Mouse (Mus musculus) lung, postnatal 25 days (tissue): Measurements from ENCODE around the gene Kcnab2.

Experiments
- DNase-seq: peaks from one replicate; pipeline ENCODE4 v3.0.0; 2022; ENCODE audit warnings: low spot score

Gene Kcnab2

DNA sequence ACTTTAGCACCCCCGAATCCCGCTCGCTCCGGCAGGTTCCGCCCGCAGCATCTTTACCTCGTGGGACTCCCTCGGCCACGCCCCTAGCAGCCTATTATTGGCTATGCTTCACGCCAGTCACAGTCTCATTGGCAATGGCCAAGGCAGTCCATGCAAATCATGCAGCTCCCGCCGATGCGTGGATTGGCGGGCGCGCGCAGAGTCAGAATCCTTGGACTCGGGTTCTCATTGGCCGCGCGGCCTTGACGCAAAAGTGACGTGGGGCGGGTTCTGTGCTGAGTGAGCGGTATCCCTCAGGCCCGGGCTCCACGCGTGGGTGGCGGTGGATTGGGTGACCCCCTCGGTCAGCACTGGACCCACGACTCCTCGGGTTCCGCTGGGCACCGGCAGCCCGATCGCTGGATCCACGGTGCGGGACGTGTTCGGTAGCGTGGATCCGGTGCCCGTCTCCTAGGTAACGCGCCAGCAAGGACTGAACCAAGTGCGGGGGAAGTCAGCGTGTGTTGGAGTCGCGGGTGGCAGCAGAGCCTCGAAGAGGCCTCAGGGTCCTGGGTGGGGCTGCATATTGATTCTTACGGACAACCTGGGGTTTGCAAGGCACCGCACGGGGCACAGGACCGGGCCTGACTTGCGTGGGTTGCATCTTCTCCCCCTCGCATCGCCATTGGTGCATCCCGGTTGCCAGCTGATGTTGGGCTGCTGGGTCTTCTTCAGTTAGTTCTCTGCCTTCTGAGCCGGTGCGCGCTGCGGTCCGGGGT, at the start of gene Kcnab2:
Gene Kcnab2, minus strand, starts transcription at position 406 of the 758 bp plus-strand sequence.
- DNase-seq = peak; percentile 99

DNA sequence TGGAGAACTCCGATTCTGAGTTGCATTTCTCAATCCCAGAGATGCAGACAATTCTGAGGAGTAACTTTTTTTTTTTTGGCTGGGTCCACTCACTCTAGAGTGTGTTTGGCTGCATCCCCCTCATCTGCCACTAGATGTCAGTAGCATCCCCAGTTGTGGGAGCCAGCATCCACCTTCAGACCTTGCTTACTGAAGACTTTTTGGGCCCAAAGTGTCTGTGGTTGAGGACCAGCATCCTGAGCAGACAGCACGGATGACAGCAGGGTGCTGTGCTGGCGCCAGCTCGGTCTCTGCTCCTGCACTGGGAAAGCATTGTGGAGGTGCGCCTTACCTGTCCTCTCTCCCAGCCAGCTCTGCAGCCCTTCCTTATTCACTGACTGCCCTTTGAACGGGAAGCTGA, 42.4 kb upstream of the Kcnab2 start:
- peak; percentile 14 for DNase-seq

DNA sequence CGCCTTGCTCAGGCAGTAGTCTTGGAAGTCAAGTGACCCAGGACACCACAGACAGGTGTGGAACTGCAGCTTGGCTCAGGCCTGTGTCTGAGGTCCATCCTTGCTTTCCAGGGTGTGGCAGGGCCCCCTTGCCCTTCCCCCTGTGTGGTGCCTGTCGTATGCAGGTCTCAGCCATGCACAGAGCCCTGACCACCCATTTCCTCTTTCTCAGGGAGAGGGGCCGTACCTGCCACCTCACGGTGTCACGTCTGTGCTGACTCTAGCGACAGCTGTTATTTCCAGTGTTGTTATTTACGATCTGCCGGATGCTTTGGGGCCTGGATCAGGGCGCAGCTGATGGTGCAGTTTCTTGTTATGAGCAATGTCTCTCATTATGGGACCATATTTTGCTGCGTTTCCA, 41.4 kb upstream of the Kcnab2 start:
- no peak for DNase-seq

DNA sequence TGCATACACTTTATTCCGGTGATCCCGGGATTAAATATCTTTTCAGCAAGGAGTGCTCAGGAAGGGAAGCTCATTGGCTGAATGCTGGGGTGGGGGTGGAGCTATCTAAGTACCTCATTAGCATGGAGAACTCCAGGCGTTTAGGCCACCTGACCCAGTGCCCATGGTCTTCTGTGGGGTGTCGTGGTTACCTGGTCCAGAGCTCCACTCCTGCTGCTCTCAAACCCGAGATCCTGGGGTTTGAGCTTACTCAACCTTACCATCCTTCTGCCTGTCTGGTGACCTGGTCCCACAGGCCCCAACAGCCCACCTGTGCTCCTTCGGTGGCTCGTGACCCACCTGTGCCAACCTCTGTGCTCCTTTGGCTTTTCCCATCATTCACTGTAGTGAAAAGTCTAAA, 37.2 kb upstream of the Kcnab2 start:
- no peak for DNase-seq

DNA sequence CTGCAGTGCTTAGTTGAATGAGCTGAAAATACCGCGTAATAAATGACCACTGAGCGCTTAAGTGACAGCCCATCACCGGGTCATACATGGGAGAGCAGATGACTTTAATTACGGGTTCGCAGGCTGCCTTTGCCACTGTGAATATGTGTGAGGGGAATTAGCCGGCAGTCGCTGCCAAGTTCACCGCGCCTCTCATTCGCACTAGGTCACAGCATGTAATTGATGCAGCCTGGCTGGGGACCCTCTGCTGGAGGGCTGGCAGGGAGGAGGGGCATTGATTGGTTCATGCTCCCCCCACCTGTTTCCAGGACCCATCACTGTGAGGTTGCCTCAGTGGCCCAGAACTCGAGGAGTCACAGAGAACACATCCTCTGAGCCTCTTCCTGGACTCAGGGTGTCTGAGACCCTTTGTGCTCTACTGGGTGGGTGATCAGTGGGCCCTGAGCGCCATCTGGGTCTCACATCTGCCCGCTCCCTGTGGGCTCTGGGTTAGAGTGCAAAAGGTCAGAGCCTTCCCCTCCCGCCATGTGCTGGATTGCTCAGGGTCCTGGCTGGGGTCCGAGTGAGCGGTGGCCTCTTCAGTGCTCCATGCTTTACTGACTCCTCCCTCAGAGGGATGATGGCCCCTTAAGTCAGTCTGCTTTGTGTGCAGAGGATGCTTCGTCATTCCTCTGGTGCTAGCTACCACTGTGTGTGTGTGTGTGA, 34.7 kb upstream of the Kcnab2 start:
- no peak for DNase-seq

DNA sequence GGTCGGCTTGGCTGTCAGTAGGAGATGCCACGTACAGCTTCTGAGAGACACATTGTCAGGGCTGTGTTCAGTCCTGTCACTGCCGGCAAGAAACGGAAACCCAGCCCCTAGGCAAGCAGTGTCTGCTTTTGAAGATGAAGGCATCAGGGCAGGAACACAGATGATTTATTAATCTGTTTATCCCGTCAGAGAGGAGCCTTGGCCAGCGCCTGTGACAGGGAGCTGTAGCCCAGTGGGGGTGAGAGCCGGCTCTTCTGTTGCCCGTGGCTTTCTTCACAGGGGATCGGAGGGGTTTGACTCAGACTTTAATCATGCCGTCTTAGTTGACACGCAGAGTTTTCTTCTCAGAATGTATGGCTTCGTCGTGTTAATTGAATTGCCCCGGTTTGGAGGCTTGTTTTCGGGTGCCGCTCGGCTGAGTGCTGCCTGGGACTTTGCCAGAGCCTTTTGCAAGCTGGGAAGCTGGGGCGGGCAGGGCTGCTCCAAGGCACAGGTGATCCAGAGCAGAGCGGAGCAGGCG, 16.7 kb upstream of the Kcnab2 start:
- DNase-seq = no peak

DNA sequence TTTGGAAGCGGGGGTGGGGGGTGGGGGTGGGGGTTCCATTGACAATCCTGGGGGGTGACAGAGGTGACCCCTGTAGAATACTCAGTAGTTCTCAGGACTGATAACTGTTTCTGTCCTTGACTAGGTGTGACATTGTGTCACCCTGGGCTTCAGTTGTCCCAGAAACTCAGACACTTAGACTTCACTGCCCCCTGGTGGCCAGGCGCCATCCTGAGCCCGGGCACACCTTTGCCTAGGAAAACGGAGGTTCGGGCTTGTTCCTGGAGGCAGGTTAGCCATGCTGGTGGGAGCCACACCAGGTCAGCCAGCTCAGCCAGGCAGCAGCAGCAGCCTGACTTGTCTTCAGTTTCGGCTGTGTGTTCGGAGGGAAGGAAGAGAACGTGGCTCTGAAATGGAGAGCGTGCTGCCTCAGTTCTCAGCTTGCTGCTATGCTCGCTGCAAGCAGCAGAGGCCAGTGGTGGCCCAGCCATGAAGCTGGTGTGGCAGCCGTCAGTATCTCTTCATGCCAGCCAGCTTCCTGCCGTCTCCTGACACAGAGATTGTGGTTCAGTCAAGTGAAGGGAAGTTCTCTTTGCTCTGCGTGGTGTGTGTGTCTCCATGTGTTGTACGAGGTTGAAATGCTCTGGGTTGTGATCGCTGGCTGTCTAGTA, 13.7 kb upstream of the Kcnab2 start:
- DNase-seq = peak; percentile 64

DNA sequence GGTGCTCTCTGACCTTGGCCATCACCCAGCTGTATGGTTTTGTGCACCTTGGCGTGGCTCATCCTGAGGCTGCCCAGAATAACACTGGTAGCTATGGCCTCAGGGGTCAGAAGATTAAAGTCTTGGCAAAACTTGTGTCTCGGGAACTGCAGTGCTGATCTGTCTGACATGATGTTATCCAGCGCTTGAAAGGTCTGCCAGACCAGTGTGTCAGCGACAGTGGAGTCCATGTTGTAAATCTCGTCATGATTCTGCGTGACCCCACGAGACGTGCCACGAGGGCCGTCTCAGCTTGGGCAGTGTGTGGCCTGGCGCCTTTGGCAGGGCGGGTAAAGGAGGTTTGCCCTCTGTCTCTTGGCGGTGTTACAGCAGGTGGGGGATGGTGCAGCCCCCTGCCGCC, 12.6 kb upstream of the Kcnab2 start:
- no peak for DNase-seq

DNA sequence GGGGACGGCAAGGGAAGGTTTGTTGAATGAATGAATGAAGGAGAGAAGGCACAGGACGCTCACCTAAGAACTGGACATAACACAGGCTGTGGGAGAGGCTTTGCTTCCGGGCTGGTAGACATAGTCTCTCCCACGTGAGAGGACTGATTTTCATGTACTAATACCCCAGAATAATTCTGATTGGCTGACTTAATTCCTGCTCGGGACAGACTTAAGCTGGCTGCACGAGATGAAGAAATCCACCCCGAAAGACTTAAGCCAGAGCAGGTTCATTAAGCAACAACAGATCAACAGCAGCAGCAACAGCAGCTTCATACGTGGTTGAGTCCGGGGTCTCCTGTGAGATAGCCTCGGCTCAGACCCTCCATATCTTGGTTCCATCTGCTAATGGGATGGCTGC, 10.4 kb upstream of the Kcnab2 start:
- DNase-seq = no peak

DNA sequence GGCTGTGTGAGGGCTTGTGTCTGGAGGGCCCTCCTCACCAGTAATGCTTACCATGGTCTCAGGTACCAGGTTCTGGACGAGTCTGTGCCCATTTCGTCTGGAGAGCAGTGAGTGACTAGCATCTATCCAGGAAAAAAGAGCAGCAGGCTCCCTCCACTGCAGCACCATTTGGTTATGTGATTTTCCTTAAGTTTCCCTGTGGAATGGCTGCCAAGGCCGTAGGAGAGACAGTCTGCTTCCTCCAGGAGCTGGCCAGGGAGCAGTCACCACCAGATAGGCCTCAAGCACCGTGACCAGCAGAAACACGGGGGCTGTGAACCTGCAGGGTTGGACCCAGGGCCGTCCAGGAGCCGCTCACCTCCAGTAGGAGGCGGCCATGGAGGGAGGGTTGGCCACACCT, 2.8 kb upstream of the Kcnab2 start:
- DNase-seq = no peak

DNA sequence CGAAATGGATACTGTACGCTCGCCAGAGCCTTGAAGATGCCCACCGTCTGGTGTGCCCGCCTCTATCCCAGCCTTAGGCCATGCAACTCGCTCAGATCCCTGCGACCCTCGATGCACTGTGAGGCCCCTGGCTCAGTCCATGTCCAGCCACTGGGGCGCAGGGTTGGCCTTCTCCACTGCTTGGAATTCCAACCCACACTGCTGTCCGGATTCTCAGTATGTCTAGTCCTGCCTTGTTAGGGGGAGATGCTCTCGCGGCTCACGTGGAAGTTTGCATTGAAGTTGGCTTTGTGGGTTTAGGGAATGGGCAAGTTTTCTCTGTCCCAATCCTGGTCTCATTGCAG, 525 bp upstream of the Kcnab2 start:
- DNase-seq = no peak

DNA sequence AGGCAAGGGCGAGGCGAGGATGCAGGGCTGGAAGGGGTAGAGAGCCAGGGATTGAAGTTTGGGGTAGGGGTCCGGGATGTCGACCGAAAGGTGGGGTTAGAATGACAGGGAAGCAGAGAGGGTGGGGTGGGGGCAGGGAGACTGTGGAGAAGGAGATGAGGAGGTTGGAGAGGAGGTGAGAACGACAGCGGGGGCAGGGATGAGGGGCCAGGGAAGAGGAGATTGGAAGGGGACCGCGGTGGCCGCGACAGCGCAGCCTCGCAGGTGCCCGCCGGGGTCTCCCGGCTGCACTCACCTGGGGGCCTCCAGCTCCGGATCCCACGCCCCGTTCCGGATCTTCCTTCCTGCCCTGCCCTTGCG, 585 bp downstream of the Kcnab2 start:
- DNase-seq = no peak

DNA sequence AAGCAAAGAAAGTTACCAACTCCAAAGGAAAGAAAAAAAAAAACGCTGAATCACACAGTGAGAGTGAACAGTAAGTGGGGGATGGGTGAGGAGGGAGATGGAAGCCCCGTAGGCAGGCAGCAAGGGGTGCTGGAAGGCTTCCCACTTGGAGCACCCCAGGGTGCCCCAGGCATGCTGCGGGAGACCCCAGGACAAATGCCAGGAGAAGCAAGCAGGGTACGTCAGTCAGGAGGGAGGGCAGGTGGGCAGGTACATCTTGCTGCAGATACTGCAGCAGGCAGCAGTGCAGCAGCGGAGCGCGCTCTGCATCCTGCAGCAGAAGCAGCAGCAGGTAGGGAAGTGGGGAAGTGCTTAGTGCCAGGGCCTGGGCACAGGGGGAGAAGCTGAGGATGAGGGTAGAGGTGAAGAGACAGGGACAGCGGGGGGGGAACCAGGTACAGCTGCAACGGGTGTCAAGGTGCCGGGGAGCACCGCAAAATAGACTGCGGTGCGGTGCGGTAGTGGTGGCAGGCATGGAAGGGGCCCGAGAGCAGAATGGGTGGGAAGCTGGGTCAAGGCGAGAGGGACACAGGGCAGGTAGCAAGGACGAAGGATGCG, 1.1 kb downstream of the Kcnab2 start, which contains the start of gene Nphp4:
Gene Nphp4, plus strand, starts transcription at position 280 of the 597 bp plus-strand sequence.
- no peak for DNase-seq

DNA sequence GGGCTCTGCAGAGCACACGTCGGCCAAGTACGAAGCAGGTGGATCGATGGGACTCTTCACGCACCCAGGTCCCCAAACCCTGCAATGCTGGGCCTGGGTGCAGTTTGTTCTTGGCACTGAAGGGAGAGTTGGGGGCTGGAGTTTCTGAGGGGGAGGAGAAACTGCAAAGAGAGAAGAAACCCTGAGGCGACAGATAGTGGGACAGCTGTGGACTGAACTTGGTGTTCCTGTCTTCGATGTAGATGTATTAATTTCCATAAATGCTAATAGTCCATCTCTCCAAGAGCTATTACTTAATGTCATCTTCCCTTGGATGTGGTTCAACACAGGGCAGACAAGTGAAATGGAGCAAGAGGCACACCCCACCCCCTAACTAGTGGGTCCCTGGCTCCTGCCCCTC, 1.7 kb downstream of the Kcnab2 start:
- no peak for DNase-seq

DNA sequence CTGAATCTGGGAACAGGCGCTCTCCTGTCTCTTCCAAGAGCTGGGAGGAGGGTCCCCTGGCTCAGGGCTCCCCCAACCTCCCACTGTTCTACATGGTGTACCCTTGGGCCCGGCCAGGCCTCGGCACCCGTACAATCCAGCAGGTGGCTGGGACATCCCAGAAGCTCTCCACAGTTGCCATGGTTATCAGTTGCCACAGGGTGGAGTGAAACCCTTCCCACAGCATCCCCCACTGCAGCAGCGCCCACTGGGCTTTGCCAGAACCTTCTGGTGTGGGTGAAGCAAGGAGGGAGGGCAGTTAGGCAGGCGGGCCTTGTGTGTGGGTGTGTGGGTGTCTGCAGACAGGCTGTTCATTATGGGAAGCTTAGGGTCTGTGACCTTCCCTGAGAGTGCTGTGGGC, 9.7 kb downstream of the Kcnab2 start:
- no peak for DNase-seq

DNA sequence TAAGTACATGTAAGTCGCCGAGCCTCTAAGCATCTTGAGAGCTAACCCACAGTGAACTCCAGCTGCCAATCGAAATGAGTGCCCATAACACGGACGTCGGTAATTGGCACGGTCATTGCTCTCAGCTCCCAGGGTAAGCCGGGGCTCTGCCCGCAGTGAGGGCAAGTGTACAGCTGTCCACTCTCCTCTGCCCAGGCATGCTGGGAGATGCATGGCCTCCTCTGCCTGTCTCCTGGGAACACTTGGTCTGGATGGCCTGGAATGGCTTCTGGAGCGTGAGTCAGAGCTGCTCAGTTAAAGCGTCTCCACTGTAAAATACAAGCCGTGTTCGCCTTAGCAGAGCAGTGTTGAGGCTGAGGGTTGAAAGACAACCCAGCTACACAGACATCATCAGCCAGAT, 11.1 kb downstream of the Kcnab2 start:
- no peak for DNase-seq

DNA sequence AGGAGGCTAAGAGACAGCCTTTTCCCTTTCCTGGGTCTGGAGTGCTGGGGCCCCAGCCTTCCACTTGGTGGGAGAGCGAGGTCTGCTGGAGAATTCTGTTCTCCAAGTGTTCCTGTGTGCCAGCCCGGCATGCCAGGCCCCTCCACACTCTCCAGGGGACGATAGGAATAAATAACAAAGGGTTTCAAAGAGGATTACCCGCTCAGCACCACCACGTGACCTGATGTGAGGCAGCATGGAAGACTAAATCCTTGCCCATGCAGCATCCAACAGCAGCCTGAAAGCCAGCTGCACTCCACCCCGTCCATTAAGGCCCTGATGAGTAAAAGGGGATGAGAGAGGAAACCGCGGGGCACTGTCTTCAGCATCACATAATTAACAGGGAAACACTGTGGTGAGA, 12.6 kb downstream of the Kcnab2 start:
- no peak for DNase-seq

DNA sequence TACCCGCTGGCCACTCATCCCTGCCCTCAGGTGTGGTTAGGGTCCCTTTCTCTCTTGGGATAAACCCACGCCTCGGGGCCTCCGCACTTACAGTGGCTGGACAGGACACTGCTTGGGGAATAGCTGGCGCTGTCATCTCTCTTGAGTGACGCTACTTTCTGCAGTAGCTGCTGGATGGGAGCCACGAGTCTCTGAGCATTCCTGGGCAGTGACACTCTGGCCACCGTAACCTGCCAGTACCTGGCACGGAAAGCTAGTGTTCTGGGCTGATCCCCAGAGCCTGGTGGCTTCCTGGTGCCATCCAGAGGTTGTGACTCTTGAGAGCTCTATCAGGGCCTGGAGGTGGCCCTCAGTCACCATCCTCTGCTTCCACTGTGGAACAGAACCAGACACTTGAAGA, 14.5 kb downstream of the Kcnab2 start:
- DNase-seq = no peak

DNA sequence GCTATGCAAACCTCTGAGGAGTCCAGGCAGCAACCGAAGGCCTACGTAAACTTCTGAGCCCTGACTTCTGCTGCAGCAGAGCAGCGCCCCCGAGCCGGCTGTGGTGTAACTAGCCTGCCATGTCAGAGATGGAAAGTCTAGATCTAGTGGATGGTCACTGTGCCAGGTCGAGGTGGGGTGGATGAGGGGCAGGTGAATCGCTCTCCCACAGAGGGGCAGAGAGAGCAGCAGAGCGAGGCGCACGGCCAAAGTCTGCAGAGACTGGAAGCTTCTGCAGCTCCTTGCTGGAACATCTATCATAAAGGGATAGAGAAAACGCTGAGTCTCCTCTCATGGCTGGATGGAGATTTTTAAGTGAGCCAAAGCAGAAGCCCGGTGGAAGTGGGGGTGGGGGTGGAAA, 15.2 kb downstream of the Kcnab2 start:
- DNase-seq = no peak

DNA sequence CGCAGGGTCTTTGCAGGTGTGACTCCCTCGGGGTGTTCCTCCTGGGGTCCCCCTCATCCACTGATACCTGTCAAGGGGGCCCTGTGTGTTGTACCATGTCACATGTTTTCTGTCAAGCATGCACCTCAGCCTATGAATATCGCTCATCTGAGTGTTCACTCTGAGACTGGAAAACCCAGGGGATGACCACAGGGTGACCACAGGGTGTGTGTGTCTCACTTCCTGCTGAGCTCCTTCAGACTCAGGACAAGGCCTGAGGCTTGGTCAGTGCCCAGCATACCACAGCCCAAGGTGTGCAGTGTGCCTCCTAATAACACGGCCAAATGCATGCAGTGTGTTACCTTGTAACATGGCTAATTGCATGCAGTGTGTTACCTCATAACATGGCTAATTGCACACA, 20.0 kb downstream of the Kcnab2 start:
- DNase-seq = no peak

DNA sequence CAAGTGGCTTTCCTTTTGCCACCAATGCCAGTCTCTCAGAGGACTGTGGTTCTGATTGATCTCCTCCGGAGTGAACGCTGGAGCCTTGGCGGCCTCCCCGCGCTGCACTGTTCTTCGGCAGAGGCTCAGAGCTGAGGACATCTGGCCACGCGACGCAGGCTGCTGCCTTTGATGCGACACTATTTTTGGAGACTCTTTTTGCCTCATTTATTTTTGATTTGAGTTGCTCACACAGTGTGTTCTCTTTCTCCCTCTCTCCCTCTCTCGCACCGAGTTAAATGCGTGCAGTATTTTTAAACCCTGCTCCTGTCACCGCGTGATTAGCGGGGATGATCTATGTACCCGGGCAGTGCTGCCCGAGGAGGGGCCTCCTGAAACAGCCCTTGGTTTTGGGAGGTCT, 21.1 kb downstream of the Kcnab2 start:
- DNase-seq = no peak

DNA sequence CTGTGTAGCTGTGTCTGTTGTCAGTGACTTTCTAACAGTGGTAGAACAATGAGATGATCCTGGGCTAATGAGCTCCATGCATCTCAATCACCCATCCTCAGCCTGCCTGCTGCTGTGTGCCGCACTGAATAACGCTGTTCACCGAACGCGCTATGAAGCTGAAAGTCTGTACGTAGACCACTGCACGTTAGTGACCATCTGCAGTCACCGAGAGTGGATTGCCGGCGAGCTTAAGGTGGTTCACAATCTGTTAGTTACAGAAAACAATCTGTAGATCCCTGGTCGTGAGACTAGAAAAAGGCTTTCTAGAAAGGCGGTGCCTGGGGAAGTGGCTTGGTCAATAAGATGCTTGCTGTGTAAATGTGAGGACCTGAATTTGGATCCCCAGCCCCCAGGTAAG, 23.5 kb downstream of the Kcnab2 start:
- no peak for DNase-seq

DNA sequence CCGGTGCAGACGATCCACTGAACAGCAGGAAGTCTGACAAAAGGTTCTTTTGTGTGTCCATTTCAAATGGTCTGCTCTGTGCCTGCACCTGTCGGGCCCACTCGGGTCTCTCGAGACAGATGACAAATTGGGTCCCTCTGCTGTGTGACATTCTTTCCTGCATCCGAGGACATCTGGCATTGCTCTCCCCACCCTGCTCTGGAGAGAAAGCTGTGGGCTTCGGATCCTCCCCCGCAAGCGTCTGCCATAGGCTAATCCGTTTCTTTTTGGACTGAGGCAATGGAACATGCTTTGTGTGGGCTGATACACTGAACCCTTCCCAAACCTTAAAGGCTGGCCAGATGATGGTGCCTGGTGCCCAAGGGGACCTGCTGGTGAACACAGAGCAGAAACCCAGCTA, 24.6 kb downstream of the Kcnab2 start:
- no peak for DNase-seq
